Mouse (Mus musculus) macrophage (primary cell): Measurements from ENCODE around the gene Exosc8. TPM values are rescaled to one million over a fixed set of nuclear protein-coding genes. Genes with fewer than 3 reads are reported as not detected.
"Not testable (repeated sequence)": the region's sequence is repeated elsewhere in the genome, so short reads cannot be mapped to it uniquely, and the experiment has no call there.

Experiments
- H3K27ac ChIP-seq: fragments of 350-480 bp; formaldehyde crosslinking; 2 replicates; pipeline ENCODE4 v1.9.0; 2021
- H3K36me3 ChIP-seq: fragments of 350-480 bp; formaldehyde crosslinking; 2 replicates; pipeline ENCODE4 v1.9.0; 2021; ENCODE audit errors: inconsistent target
- H3K4me3 ChIP-seq: fragments of 350-480 bp; formaldehyde crosslinking; 2 replicates; pipeline ENCODE4 v1.9.0; 2021; ENCODE audit errors: inconsistent target
- H3K79me2 ChIP-seq: fragments of 350-480 bp; formaldehyde crosslinking; 2 replicates; pipeline ENCODE4 v1.9.0; 2021; ENCODE audit errors: inconsistent target
- WGBS: methylation state at CpG from one replicate; pipeline ENCODE4 v1.1.7; 2026; ENCODE audit warnings: inconsistent platforms; ENCODE audit not compliant: missing documents; 5-methylcytosine and 5-hydroxymethylcytosine counted together
- polyA plus RNA-seq: library from polyadenylated mRNA; stranded (reverse); fragments of 250-400 nt; gene quantifications from 3 replicates; pipeline ENCODE4 v1.2.4, GENCODE M21; 2018; ENCODE audit warnings: inconsistent platforms

Gene Exosc8
- polyA plus RNA-seq, 1 experiment from 2014 or later = 49.3 TPM

DNA sequence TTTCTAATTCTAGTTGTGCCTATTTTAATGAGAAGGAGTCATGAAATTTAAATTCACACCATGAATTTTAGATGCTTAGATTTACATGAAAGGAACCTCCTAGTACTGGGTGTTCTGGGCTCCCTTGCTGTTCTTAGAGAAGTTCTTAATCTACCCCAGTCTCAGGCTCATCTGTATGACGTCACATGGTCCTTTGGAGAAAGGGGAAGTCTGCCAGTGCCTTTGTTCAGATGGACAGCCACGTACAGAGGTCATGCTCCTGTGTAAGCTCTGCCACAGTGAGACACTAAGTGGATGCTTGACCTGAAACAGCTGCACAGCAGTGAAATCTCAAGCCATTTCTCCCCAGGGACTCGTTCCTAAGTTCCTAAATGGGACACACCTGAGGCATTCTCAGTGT lies 16.2 kb downstream of the Exosc8 start:
- WGBS = 30% methylated on average over 3 of the region's 3 CpGs

DNA sequence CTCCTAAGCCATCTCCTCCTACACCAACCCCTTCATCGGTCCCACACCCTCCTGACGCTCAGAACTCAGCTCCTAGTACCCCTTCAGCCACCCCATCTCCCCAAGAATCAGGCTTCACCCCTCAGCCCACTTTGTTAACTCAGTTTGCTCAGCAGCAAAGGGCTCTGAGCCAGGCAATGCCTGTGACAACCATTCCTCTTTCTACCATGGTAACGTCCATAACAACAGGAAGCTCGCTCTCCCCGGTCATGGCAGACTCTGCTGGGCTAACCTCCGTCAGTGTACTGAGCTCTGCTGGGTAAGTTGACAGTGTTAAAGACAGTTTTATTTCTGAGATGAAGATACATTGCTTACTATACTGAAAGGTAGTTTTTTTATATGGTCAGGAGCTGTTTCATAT lies 17.8 kb downstream of the Exosc8 start:
- H3K79me2 ChIP-seq = no peaks in the 10 kb centered on the region
- H3K4me3 ChIP-seq = no peak overlapping the region
- 91% methylated on average over 6 of the region's 6 CpGs for WGBS
- H3K36me3 ChIP-seq = peaks cover 75% of the 10 kb centered on the region
- no peak overlapping the region for H3K27ac ChIP-seq

More for the DNA sequence above, 16.2 kb downstream of the Exosc8 start:
- Histone ChIP-seq H3K27ac (no peak overlapping the region), H3K4me3 (no peak overlapping the region), H3K79me2 (no peaks in the 10 kb centered on the region), H3K36me3 (peaks cover 67% of the 10 kb centered on the region)

DNA sequence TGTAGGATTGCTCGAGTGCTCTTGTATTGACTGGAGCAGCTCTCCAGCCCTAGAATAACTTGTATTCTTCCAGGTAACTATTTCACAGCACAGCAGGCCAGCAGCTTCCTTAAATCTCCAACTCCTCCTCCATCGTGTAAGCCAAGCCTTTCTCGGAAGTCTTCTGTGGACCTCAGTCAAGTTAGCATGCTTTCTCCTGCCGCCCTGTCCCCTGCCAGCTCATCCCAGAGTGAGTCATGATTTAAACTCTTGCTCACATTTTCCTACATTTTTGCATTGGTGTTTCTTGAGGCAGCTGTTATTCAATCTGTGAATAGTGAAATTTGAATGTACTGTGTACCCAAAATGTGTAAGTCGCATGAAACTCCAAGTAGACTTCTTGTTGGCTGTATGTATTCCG lies 19.7 kb downstream of the Exosc8 start:
- Histone ChIP-seq H3K36me3 (peaks cover 75% of the 10 kb centered on the region), H3K27ac (no peak overlapping the region), H3K79me2 (no peaks in the 10 kb centered on the region), H3K4me3 (no peak overlapping the region)
- 90% methylated on average over 6 of the region's 6 CpGs for WGBS

DNA sequence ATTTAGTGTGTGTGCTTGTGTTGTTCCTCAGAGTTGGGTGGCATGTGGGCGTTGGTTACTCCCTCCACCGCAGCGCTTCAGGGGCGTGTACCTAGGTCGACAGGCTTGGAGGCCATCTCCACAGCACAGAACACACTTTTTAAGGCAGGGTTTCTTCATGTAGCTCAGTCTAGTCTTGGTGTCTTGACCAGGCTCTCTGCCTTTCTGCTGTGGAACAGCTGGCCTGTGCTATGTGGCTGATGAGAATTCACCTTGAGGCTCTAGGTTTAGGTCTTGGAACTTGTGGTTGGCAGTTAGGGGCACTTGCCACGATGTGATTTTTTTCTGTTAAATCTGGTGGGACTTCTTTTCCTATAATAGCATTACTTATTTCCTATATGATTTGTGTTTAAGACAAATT lies 20.9 kb downstream of the Exosc8 start, which contains the start of gene Gm21958:
Gene Gm21958, minus strand, starts transcription at position 101 of the 400 bp plus-strand sequence.
- Histone ChIP-seq H3K27ac (no peak within 1 kb of the TSS), H3K79me2 (no peaks in the 10 kb centered on the region), H3K36me3 (peaks cover 79% of the 10 kb centered on the region), H3K4me3 (no peak within 1 kb of the TSS)
- 92% methylated on average over 6 of the region's 6 CpGs for WGBS

DNA sequence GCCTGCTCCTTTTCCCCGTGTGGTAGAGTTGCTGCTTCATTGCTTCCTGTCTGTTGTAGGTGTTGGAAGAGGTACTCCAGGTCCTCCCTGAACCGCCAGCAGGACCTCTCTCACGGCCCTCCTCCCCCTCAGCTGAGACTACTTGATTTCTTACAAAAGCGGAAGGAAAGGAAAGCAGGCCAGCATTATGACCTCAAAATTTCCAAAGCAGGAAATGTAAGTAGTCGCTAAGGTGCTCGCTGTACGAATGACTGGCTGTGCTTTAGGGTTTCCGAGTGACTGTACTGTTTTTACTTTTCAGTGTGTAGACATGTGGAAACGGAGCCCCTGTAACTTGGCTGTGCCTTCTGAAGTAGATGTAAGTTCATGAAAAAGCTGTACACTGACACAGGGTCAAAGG lies 26.2 kb downstream of the Exosc8 start:
- peak overlapping the region; percentile 49 for H3K27ac ChIP-seq
- peaks cover 58% of the 10 kb centered on the region for H3K36me3 ChIP-seq
- H3K4me3 ChIP-seq = no peak overlapping the region
- H3K79me2 ChIP-seq = no peaks in the 10 kb centered on the region
- 5% methylated on average over 9 of the region's 9 CpGs for WGBS

DNA sequence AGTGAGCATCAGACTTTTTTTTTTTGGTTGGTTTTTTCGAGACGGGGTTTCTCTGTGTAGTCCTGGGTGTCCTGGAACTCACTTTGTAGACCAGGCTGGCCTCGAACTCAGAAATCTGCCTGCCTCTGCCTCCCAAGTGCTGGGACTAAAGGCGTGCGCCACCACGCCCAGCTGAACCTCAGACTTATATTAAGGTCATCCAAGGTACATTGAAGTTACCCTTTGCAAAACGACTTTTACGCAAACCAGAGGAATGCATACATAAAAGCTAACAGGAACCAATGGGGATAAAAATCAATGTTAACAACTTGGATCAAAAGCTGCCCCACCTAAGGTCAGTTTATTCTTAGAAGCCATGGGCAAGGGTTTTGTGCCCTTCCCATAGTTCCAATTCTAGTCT lies 31.1 kb downstream of the Exosc8 start:
- not testable (repeated sequence) for H3K79me2 ChIP-seq, H3K4me3 ChIP-seq, H3K27ac ChIP-seq
- WGBS = 100% methylated on average over 7 of the region's 8 CpGs
- peaks cover 49% of the 10 kb centered on the region for H3K36me3 ChIP-seq

DNA sequence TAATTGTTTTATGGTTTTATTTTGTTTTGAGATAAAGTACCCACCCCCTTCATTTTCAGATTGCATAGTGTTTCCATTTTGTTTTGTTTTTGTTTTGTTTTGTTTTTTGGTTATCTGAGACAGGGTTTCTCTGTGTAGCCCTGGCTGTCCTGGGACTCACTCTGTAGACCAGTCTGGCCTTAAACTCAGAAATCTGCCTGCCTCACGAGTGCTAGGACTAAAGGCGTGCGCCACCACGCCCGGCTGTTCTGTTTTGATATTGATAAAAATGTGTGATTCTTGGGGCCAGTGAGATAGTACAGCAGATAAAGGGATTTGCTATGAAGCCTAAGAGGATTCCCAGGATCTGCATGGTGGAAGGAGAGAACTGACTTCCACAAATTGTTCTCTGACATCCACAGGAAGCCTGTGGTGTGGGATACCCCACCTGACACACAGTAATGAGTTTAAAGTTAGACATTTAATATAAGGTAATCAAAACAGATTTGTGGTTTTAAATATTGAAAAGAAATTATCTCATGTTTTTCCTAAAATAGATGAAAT lies 35.4 kb downstream of the Exosc8 start:
- Histone ChIP-seq H3K36me3 (peaks cover 75% of the 10 kb centered on the region), H3K79me2 (peaks cover 19% of the 10 kb centered on the region), H3K4me3 (no peak overlapping the region), H3K27ac (no peak overlapping the region)
- 95% methylated on average over 5 of the region's 5 CpGs for WGBS

DNA sequence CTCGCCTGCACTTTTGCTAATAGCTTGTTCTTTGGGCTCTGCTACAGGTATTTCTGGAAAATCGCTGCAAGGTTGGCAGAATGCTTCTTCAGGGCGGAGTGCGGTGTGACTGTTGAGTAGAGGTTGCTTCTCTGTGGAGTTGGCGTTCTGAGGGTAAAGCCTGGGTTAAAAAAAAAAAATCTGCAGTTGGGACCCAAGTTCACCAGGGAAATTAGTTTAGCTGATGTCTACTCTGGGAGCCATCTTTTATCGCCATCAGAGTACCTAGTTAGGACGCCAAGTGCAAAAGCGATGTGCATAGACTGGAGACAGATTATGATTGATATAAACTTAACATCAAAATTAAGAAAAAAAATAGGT lies 42.2 kb downstream of the Exosc8 start:
- Histone ChIP-seq H3K27ac (peak overlapping the region; percentile 53), H3K4me3 (peak overlapping the region; percentile 84), H3K36me3 (peaks cover 29% of the 10 kb centered on the region; the same call in 1 of the 2 replicates), H3K79me2 (peaks cover 29% of the 10 kb centered on the region)
- WGBS = 2% methylated on average over 8 of the region's 8 CpGs

DNA sequence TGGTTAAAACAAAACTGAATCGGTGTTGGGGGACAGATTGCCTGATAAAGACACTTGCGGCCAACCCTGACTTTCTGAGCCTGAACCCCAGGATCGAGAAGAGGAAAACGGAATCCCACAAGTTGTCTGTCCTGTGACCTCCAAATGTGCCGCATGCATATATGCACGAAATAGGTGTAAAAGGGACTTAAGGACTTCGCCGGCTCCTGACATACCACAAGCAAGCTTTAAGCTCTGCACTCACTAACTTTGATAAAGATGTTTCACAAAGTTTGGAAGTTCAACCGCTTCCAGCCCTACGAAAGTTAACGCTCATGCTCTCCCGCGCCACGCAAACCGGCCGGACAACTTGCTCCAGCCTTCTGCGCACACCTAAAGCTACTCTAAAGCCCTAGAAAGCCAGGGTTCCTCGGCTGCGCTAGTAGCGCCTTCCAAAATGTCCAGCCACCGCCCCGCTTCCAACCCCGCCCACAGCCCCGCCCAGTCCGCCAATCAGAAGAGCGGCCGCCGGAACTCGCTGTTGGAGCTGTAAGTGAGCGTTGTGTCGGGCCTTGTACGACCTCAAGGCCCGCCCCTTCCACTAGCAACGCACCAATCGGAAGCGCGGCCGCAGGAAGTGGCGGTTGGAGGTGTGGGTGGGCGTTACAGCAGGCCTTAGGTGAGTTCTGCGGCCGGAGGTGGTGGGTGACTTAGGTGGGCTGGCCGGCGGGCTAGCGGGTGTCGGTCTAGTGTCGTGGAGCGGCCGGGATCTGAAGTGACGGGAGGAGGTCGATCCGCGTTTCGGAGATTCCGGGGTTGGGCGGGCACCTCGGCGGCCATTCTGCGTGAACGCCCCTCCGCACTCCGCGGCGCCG lies 42.8 kb downstream of the Exosc8 start, which contains the start of gene Supt20:
Gene Supt20, plus strand, starts transcription at position 606 of the 854 bp plus-strand sequence.
- Histone ChIP-seq H3K36me3 (peaks cover 23% of the 10 kb centered on the region; the same call in 1 of the 2 replicates), H3K27ac (peak within 1 kb of the TSS; percentile 53), H3K79me2 (peaks cover 29% of the 10 kb centered on the region), H3K4me3 (peak within 1 kb of the TSS; percentile 84)
- WGBS = under 1% methylated on average over 63 of the region's 65 CpGs

DNA sequence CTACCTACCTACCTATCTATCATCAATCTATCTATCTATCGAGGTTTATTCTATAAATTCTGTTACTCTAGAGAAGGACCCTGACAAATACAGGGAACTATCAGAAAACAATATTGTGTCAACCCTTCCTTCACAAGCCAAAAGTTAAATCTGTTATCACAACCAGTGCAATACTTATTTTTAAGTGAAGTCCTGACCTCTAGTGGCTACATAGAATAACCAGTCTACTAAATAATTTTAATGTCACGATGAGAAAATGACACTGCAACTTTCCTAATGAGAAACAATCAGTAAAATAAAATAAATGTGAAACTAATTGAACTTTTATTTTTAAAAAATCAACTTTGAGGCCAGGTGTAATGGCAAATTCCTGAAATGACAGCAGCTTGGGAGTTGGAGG lies 46.1 kb downstream of the Exosc8 start:
- Histone ChIP-seq H3K79me2 (peaks cover 12% of the 10 kb centered on the region), H3K36me3 (no peaks in the 10 kb centered on the region), H3K4me3 (no peak overlapping the region), H3K27ac (no peak overlapping the region)
- WGBS = 36% methylated on average over 2 of the region's 2 CpGs

DNA sequence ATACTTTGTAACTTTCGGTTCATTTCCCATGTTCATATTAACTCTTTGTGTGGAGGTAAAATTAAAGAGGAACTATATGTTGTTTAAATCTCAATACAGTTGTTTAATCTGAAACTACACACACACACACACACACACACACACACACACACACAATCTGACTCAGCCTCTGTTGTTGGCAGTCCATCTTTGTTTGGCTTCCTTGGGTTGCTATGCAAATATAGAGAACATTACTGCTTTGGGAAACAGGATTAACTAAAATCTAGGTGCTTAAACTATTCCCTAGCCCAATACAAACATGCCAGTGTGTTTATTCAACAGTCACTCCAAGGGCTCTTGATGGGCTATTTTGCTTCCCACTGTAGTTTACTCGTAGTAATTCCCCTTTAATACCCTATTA lies 47.9 kb downstream of the Exosc8 start:
- H3K4me3 ChIP-seq = no peak overlapping the region
- 89% methylated on average over 2 of the region's 2 CpGs for WGBS
- no peak overlapping the region for H3K27ac ChIP-seq

DNA sequence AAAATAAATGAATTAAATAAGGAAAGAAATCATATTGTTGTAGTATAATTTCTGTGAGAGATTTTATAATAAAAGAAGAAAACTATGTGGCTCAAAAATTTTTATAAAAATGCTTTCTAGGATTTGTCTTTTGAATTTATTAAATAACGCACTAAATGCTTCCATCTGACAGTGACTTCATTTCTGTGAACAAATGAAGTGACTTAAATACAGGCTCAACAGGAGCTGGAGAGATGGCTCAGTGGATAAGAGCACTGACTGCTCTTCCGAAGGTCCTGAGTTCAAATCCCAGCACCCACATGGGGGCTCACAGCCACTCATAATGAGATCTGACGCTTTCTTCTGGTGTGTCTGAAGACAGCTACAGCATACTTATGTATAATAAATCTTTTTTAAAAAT lies 50.0 kb downstream of the Exosc8 start:
- H3K79me2 ChIP-seq = no peaks in the 10 kb centered on the region
- H3K27ac ChIP-seq = no peak overlapping the region
- H3K4me3 ChIP-seq = no peak overlapping the region
- WGBS = 94% methylated on average over 3 of the region's 3 CpGs
- no peaks in the 10 kb centered on the region for H3K36me3 ChIP-seq

More for the DNA sequence above, 47.9 kb downstream of the Exosc8 start:
- Histone ChIP-seq H3K79me2 (no peaks in the 10 kb centered on the region), H3K36me3 (no peaks in the 10 kb centered on the region)

DNA sequence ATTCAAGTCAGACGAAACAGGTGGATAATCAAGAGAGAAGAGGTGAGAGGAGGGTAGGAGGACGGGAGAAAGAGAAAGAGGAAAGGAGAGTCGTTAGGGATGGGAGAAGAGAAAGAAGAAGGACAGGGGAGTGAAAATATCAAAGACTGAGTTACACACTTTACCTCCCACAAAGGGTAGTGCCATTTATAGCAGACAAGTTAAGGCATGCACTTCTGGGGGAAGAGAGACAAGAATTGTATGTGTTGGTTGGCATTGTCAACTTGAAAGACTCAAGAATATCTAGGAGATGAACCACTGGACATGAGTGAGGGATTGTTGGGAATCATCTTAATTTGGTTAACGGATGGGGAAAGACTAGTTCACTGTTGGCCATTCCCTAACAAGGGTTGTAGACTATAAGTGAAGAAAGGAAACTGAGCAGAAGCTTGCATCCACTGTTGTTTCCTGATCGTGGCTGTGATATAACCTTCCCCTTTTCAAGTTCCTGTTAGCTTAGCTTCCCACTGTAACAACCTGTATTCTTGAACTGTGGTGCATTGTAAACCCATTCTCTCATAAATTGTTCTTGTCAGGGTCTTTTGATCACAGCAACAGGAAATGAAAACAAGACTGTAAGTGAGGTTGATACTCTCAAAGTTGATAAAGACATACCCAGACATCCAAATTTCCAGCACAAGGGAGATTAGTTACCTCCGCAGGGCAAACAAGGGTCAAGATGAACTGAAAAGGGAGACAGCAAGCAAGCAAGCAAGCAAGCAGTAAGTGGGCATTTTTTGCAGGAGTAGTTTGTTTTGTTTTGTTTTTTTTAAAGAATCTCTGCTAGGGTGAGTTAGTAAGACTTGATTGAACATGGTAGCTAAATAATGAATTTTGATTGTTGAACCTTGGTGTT lies 53.6 kb downstream of the Exosc8 start:
- WGBS = 43% methylated on average over 6 of the region's 6 CpGs
- peak overlapping the region; percentile 34 for H3K27ac ChIP-seq
- H3K36me3 ChIP-seq = no peaks in the 10 kb centered on the region
- no peak overlapping the region for H3K4me3 ChIP-seq
- H3K79me2 ChIP-seq = no peaks in the 10 kb centered on the region
